Mouse (Mus musculus): ENCODE data around the gene Alg9. TPM values are rescaled to one million over a fixed set of nuclear protein-coding genes. Genes with fewer than 3 reads are reported as not detected.
A peak's percentile ranks its signal among the peaks of the same experiment; 100 is the strongest.

The Alg9 gene
- polyA plus RNA-seq, 1 experiment from 2014 or later = 19.8 TPM

- DNase-seq (ENCODE audit: low spot score) (no peak), ATAC-seq (ENCODE audit: low FRiP score, low TSS enrichment) (no peak)
- peaks cover 29% of the 10 kb centered on the region for H3K36me3 ChIP-seq (ENCODE audit: control insufficient read depth, insufficient read depth, low read length)
- H3K27ac ChIP-seq (replicated peaks) = no peak overlapping the region; the same call in 1 of the 2 replicates
- no peaks in the 10 kb centered on the region for H3K4me1 ChIP-seq (replicated peaks; ENCODE audit: control insufficient read depth, insufficient read depth)
- 45% methylated on average over 3 of the region's 3 CpGs for WGBS
- no peak overlapping the region for H3K9ac ChIP-seq (ENCODE audit: low read length)
- H3K4me2 ChIP-seq (replicated peaks; ENCODE audit: low read depth) = no peak overlapping the region
- H3K9me3 ChIP-seq (ENCODE audit: control insufficient read depth, low read length) = no peaks in the 10 kb centered on the region
- H3K27me3 ChIP-seq (ENCODE audit: control insufficient read depth, insufficient read depth, low read length) = no peaks in the 10 kb centered on the region
- H3K4me3 ChIP-seq (ENCODE audit: low read depth, low read length) = no peak overlapping the region
- TF ChIP-seq CTCF (IDR thresholded peaks at IDR 0.05; ENCODE audit: low read depth) (no peak), EP300 (optimal IDR thresholded peaks at IDR 0.05) (no peak)
Measured at GRCm38 (mm10) chr9:50877431-50877830, 102.6 kb downstream of the Alg9 start.

GRCm38 (mm10) chr9:50882183-50882582 lies 107.4 kb downstream of the Alg9 start:
- no peak for ATAC-seq (ENCODE audit: low FRiP score, low TSS enrichment)
- Histone ChIP-seq H3K9me3 (ENCODE audit: control insufficient read depth, low read length) (no peaks in the 10 kb centered on the region), H3K4me1 (replicated peaks; ENCODE audit: control insufficient read depth, insufficient read depth) (peaks cover 13% of the 10 kb centered on the region), H3K27ac (replicated peaks) (no peak overlapping the region), H3K9ac (ENCODE audit: low read length) (no peak overlapping the region), H3K4me3 (ENCODE audit: low read depth, low read length) (no peak overlapping the region), H3K36me3 (ENCODE audit: control insufficient read depth, insufficient read depth, low read length) (peaks cover 9% of the 10 kb centered on the region; the same call in 1 of the 2 replicates), H3K4me2 (replicated peaks; ENCODE audit: low read depth) (no peak overlapping the region), H3K27me3 (ENCODE audit: control insufficient read depth, insufficient read depth, low read length) (no peaks in the 10 kb centered on the region)
- no peak for DNase-seq (ENCODE audit: low spot score)
- WGBS = 71% methylated on average over 2 of the region's 2 CpGs
- TF ChIP-seq CTCF (IDR thresholded peaks at IDR 0.05; ENCODE audit: low read depth) = no peak
- TF ChIP-seq EP300 (optimal IDR thresholded peaks at IDR 0.05) = no peak

- 66% methylated on average over 8 of the region's 8 CpGs for WGBS
- TF ChIP-seq EP300 (optimal IDR thresholded peaks at IDR 0.05) (no peak), CTCF (IDR thresholded peaks at IDR 0.05; ENCODE audit: low read depth) (no peak)
- H3K4me1 ChIP-seq (replicated peaks; ENCODE audit: control insufficient read depth, insufficient read depth) = peaks cover 13% of the 10 kb centered on the region
- H3K27ac ChIP-seq (replicated peaks) = peak overlapping the region; percentile 91
- no peaks in the 10 kb centered on the region for H3K9me3 ChIP-seq (ENCODE audit: control insufficient read depth, low read length)
- ATAC-seq (ENCODE audit: low FRiP score, low TSS enrichment) (no peak), DNase-seq (ENCODE audit: low spot score) (no peak)
- peaks cover 9% of the 10 kb centered on the region; the same call in 1 of the 2 replicates for H3K36me3 ChIP-seq (ENCODE audit: control insufficient read depth, insufficient read depth, low read length)
- no peak overlapping the region for H3K9ac ChIP-seq (ENCODE audit: low read length)
- H3K4me3 ChIP-seq (ENCODE audit: low read depth, low read length) = no peak overlapping the region
- H3K4me2 ChIP-seq (replicated peaks; ENCODE audit: low read depth) = no peak overlapping the region
- no peaks in the 10 kb centered on the region for H3K27me3 ChIP-seq (ENCODE audit: control insufficient read depth, insufficient read depth, low read length)
Measured at GRCm38 (mm10) chr9:50884093-50884492, 109.3 kb downstream of the Alg9 start.

- DNase-seq (ENCODE audit: low spot score) = no peak
- Histone ChIP-seq H3K9ac (ENCODE audit: low read length) (peak overlapping the region; percentile 9; the same call in 1 of the 2 replicates), H3K4me1 (replicated peaks; ENCODE audit: control insufficient read depth, insufficient read depth) (peaks cover 13% of the 10 kb centered on the region), H3K27ac (replicated peaks) (peak overlapping the region; percentile 91), H3K4me3 (ENCODE audit: low read depth, low read length) (no peak overlapping the region), H3K36me3 (ENCODE audit: control insufficient read depth, insufficient read depth, low read length) (peaks cover under 1% of the 10 kb centered on the region; the same call in 1 of the 2 replicates), H3K27me3 (ENCODE audit: control insufficient read depth, insufficient read depth, low read length) (no peaks in the 10 kb centered on the region), H3K9me3 (ENCODE audit: control insufficient read depth, low read length) (no peaks in the 10 kb centered on the region), H3K4me2 (replicated peaks; ENCODE audit: low read depth) (peak overlapping the region; percentile 35)
- 41% methylated on average over 10 of the region's 10 CpGs for WGBS
- peak; percentile 65; the same call in 1 of the 2 replicates for ATAC-seq (ENCODE audit: low FRiP score, low TSS enrichment)
- TF ChIP-seq CTCF (IDR thresholded peaks at IDR 0.05; ENCODE audit: low read depth) = no peak
- TF ChIP-seq EP300 (optimal IDR thresholded peaks at IDR 0.05) = no peak
Measured at GRCm38 (mm10) chr9:50884741-50885599, 110.2 kb downstream of the Alg9 start.

GRCm38 (mm10) chr9:50885600-50885987 lies 110.8 kb downstream of the Alg9 start:
- H3K9ac ChIP-seq (ENCODE audit: low read length) = peak overlapping the region; percentile 9; the same call in 1 of the 2 replicates
- ATAC-seq (ENCODE audit: low FRiP score, low TSS enrichment) (no peak), DNase-seq (ENCODE audit: low spot score) (no peak)
- H3K36me3 ChIP-seq (ENCODE audit: control insufficient read depth, insufficient read depth, low read length) = no peaks in the 10 kb centered on the region
- no peak for TF ChIP-seq EP300 (optimal IDR thresholded peaks at IDR 0.05)
- no peak for TF ChIP-seq CTCF (IDR thresholded peaks at IDR 0.05; ENCODE audit: low read depth)
- peak overlapping the region; percentile 91 for H3K27ac ChIP-seq (replicated peaks)
- no peak overlapping the region for H3K4me3 ChIP-seq (ENCODE audit: low read depth, low read length)
- H3K4me2 ChIP-seq (replicated peaks; ENCODE audit: low read depth) = 0 out of 2 replicates have a peak overlapping the region, but pooled peaks have one; percentile 18
- H3K27me3 ChIP-seq (ENCODE audit: control insufficient read depth, insufficient read depth, low read length) = no peaks in the 10 kb centered on the region
- H3K9me3 ChIP-seq (ENCODE audit: control insufficient read depth, low read length) = no peaks in the 10 kb centered on the region
- H3K4me1 ChIP-seq (replicated peaks; ENCODE audit: control insufficient read depth, insufficient read depth) = peaks cover 13% of the 10 kb centered on the region
- WGBS = 26% methylated on average over 1 of the region's 1 CpGs

GRCm38 (mm10) chr9:50886870-50887269 lies 112.1 kb downstream of the Alg9 start:
- Histone ChIP-seq H3K27ac (replicated peaks) (peak overlapping the region; percentile 69), H3K4me1 (replicated peaks; ENCODE audit: control insufficient read depth, insufficient read depth) (peaks cover 13% of the 10 kb centered on the region), H3K36me3 (ENCODE audit: control insufficient read depth, insufficient read depth, low read length) (0 out of 2 replicates have a peak, but pooled peaks cover 9% of the 10 kb centered on the region), H3K27me3 (ENCODE audit: control insufficient read depth, insufficient read depth, low read length) (no peaks in the 10 kb centered on the region), H3K9ac (ENCODE audit: low read length) (no peak overlapping the region), H3K4me3 (ENCODE audit: low read depth, low read length) (no peak overlapping the region), H3K4me2 (replicated peaks; ENCODE audit: low read depth) (no peak overlapping the region), H3K9me3 (ENCODE audit: control insufficient read depth, low read length) (no peaks in the 10 kb centered on the region)
- no peak for DNase-seq (ENCODE audit: low spot score)
- WGBS = 86% methylated on average over 1 of the region's 1 CpGs
- ATAC-seq (ENCODE audit: low FRiP score, low TSS enrichment) = peak; percentile 31; the same call in 1 of the 2 replicates
- TF ChIP-seq EP300 (optimal IDR thresholded peaks at IDR 0.05) (no peak), CTCF (IDR thresholded peaks at IDR 0.05; ENCODE audit: low read depth) (no peak)
